Mouse (Mus musculus) G1E-ER4 (cell line): Measurements from ENCODE around the gene Vmn2r94. TPM values are rescaled to one million over a fixed set of nuclear protein-coding genes. Genes with fewer than 3 reads are reported as not detected.

Experiments
- GATA1 ChIP-seq: IDR thresholded peaks from one replicate; pipeline ENCODE4 v1.8.0; 2012; ENCODE audit warnings: low read length, inconsistent platforms
- polyA plus RNA-seq: library from polyadenylated mRNA; stranded (reverse); fragments of >175 nt; gene quantifications from 2 replicates; pipeline ENCODE4 v1.2.3, GENCODE M21; 2012

The Vmn2r94 gene
- not detected in 2 replicates for polyA plus RNA-seq

DNA sequence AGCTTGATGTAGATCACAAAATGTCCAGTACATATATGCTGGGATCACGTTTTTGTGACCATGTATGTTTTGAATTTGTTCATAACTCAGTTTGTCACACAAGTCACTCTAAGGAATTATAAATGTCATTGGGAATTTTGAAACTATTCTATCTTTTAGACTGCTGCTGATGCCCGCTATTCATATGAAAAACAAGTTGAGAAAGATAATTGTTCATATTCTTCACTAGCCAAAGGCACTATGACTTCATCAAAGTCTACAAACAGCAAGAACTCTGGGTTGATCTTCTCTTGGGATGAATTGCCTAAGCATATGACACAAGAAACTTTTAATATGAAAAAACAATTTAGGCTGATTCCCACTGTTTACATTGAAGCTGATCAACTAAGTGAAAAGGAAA, at the start of gene Vmn2r94:
Gene Vmn2r94, minus strand, starts transcription at position 101 of the 400 bp plus-strand sequence.
- no peak for TF ChIP-seq GATA1

DNA sequence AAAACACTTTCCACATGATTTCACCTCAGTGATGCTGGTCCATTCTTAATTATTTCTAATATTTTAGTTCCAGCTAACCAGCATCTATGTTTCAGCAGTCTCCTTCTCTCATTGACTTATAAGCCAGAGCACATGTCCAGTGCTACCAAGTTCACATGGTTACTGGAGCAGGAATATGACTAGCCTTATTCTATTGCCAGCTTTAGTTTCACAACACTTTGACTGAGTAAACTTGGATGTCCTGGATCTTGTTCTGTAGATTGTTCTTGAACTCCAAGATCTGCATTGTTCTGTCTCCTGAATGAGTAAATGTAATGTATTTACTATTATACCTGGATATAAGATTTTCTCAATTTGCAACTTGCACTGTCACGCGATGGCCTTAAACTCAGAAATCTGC, 45.5 kb upstream of the Vmn2r94 start:
- TF ChIP-seq GATA1, result no peak

GRCm38 (mm10) chr17:18297799-18298198, 20.2 kb upstream of the Vmn2r94 start, which contains the start of gene Vmn2r93:
Gene Vmn2r93 (plus strand): TSS chr17:18298099.
- no peak for TF ChIP-seq GATA1

DNA sequence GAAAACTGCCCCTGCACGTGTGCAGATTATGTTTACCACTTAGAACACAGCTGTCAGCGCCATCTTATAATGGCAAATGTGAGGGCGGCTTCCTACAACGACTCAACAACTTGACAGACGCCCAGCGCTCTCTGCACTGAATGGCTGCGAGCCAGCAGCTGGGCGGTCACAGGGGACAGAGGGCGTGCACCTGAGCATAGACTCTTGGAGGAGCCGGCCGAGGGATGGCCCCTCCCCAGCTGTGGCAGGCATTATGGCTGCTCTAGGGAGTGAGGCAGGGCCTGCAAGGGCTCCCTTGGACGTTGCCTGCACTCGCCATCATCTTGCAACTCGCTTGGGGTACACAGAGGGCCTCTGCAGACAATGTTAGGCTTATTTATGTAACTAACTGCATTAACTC, 40.6 kb downstream of the Vmn2r94 start:
- TF ChIP-seq GATA1, result no peak

GRCm38 (mm10) chr17:18231996-18232395, 45.6 kb downstream of the Vmn2r94 start:
- TF ChIP-seq GATA1, result no peak

DNA sequence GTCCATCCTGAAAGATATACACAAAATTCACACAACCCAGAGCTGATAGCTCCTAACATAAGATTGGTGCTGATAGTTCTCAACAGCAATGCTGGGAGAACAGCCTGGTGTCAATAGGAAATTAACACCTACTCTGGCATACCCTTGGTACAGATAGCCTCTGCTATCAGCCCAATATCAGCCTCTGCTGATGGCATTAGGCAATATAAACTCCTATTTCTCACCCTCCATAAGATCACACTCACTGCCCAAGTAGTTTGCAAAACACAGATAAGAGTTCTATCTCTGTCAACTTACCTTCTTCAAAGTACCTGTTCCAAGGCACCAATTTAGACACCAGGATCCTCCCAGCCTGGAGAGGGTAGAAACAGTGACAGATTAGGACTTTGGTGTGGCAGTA, 56.3 kb downstream of the Vmn2r94 start:
- TF ChIP-seq GATA1, result no peak

Other genes with a start within 250 kb of the Vmn2r94 start
- gene Vmn2r124, start 228.3 kb downstream of the Vmn2r94 start, polyA plus RNA-seq, result not detected in 2 replicates
- gene Vmn2r91, start 192.7 kb downstream of the Vmn2r94 start, polyA plus RNA-seq, result not detected in 2 replicates
- not detected in 2 replicates for gene Vmn2r92, start 125.9 kb downstream of the Vmn2r94 start, polyA plus RNA-seq
- gene Vmn2r93, start 20.3 kb upstream of the Vmn2r94 start, polyA plus RNA-seq, result not detected in 2 replicates
- gene Vmn2r95, start 146.3 kb upstream of the Vmn2r94 start, polyA plus RNA-seq, result not detected in 2 replicates